Mouse (Mus musculus) liver, embryonic 11.5 days (tissue): ENCODE results near the gene Plpp7. TPM values are rescaled to one million over a fixed set of nuclear protein-coding genes. Genes with fewer than 3 reads are reported as not detected.

Experiments
- ATAC-seq: fragments of 200-750 bp; cut with Nextera tagmentation; replicated peaks from 2 replicates; pipeline ENCODE4 v1.8.0; 2017; ENCODE audit warnings: moderate number of reproducible peaks, mild to moderate bottlenecking, moderate TSS enrichment, moderate library complexity; ENCODE audit not compliant: low FRiP score
- DNase-seq: peaks from one replicate; pipeline ENCODE4 v3.0.0-alpha.2; 2017; ENCODE audit warnings: low spot score
- H3K27ac ChIP-seq: fragments of 300-500 bp; sonication (generic); 2 replicates; pipeline ENCODE4 v1.5.1; 2014; ENCODE audit warnings: mild to moderate bottlenecking, low read depth, low read length, control low read depth
- H3K27me3 ChIP-seq: fragments of 300-500 bp; sonication (generic); replicated peaks from 2 replicates; pipeline ENCODE4 v1.6.1; 2014; ENCODE audit warnings: low read length, mixed read lengths; ENCODE audit not compliant: control insufficient read depth, insufficient read depth
- H3K36me3 ChIP-seq: fragments of 300-500 bp; sonication (generic); 2 replicates; pipeline ENCODE4 v1.6.1; 2014; ENCODE audit warnings: mild to moderate bottlenecking, low read length, moderate library complexity, mixed read lengths; ENCODE audit not compliant: control insufficient read depth, insufficient read depth
- H3K4me1 ChIP-seq: fragments of 300-500 bp; sonication (generic); replicated peaks from 2 replicates; pipeline ENCODE4 v1.6.1; 2014; ENCODE audit warnings: low read length, mixed read lengths; ENCODE audit not compliant: control insufficient read depth, insufficient read depth
- H3K4me2 ChIP-seq: fragments of 300-500 bp; sonication (generic); 2 replicates; pipeline ENCODE4 v1.6.1; 2014; ENCODE audit warnings: mild to moderate bottlenecking, control low read depth, moderate library complexity
- H3K4me3 ChIP-seq: fragments of 300-500 bp; sonication (generic); 2 replicates; pipeline ENCODE4 v1.5.1; 2014; ENCODE audit warnings: low read depth, low read length, control low read depth
- H3K9ac ChIP-seq: fragments of 300-500 bp; sonication (generic); 2 replicates; pipeline ENCODE4 v1.6.1; 2014; ENCODE audit warnings: low read depth, low read length, control low read depth
- H3K9me3 ChIP-seq: fragments of 300-500 bp; sonication (generic); 2 replicates; pipeline ENCODE4 v1.6.1; 2016; ENCODE audit warnings: low read length, inconsistent platforms, mixed read lengths; ENCODE audit not compliant: control insufficient read depth
- WGBS: fragments of 180-500 bp; shearing (Covaris S2); extraction: QIAGEN DNeasy Blood & Tissue Kit; methylation state at CpG from one replicate; pipeline ENCODE4 v1.1.7; 2014; 5-methylcytosine and 5-hydroxymethylcytosine counted together
- polyA plus RNA-seq: library from polyadenylated mRNA; unstranded; fragments of >200 nt; fragmentation: Nextera tagmentation; extraction: Ambion mirVana; gene quantifications from 2 replicates; pipeline ENCODE4 v1.2.1, GENCODE M21; 2014

Gene Plpp7
- polyA plus RNA-seq, 1 experiment from 2014 or later = 5.3 TPM

DNA sequence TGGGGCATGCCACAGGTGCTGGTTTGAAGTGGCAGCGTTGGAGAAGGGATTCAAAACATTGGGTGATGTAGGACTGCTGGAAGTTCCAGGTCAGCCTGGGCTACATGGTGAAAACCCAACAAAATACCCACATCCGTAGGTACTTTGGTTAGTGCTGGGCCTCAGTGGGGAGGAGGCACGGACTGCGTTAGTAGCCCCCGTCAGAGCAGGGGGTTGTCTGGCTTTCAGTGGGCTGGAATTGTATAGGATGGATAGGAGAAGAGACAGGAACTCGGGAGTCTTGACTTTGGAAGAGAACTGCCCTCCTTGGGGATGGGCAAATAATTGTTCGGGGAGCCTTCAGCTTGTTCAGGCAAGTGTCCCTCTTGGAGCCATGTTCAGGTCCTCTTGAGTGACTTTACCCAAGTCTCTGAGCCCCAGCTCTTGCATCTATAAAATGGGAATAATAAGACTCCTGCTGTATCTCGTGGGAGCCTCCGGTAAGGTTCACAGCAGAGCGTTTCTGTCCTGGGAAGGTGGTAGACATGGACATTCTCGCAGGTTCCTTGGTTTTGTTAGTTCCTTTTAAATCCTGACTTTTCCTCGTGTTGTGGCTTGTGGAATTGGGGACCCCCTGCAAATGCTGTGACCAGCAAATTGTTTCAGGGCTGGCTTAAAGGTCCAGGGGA lies 57.2 kb downstream of the Plpp7 start:
- no peaks in the 10 kb centered on the region for H3K27me3 ChIP-seq
- peak overlapping the region; percentile 99 for H3K27ac ChIP-seq
- H3K4me2 ChIP-seq = peak overlapping the region; percentile 98
- no peak for ATAC-seq
- DNase-seq = no peak
- H3K4me1 ChIP-seq = peaks cover 55% of the 10 kb centered on the region
- no peaks in the 10 kb centered on the region for H3K9me3 ChIP-seq
- peak overlapping the region; percentile 99 for H3K9ac ChIP-seq
- 18% methylated on average over 12 of the region's 12 CpGs for WGBS
- peak overlapping the region; percentile 96 for H3K4me3 ChIP-seq
- no peaks in the 10 kb centered on the region for H3K36me3 ChIP-seq

DNA sequence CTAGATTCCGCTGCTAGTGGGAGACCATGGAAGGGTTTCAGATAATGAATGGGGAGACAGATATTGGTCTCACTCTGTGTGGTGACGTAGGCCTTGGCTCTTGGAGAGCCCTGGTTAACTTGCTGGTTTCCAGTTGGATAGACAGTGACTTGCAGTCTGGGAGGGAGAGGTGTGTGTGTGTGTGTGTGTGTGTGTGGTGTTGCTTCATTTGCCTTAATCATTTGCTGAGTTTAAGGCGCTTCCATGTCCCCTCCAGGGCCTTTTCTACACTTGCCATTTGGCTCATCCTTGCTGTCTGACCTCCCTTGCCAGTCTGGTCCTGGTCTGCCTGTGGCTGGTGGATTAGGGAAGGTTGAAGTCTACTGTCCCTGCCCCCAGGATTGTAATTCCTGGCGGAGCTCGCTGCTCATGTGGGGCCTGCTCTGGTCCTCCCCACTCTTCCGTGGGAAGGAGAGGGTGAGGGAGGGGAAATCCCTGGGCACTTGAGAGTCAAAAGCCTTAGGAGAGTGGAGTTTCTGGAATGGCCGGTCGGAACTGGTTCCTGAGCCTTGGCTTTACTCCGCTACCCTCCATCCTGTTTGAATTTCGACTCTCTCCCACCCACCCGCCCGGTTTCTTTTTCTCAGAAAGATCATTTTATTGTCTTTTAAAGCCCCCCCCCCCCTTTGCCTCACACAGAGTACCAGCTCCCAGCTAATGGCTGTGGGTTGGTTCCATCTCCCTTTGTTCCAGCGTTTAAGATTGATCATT lies 57.9 kb downstream of the Plpp7 start:
- DNase-seq (no peak), ATAC-seq (no peak)
- peak overlapping the region; percentile 99 for H3K27ac ChIP-seq
- H3K9me3 ChIP-seq = no peaks in the 10 kb centered on the region
- H3K4me3 ChIP-seq = peak overlapping the region; percentile 96
- H3K36me3 ChIP-seq = no peaks in the 10 kb centered on the region
- peak overlapping the region; percentile 99 for H3K9ac ChIP-seq
- WGBS = 21% methylated on average over 13 of the region's 13 CpGs
- peaks cover 57% of the 10 kb centered on the region for H3K4me1 ChIP-seq
- no peaks in the 10 kb centered on the region for H3K27me3 ChIP-seq
- H3K4me2 ChIP-seq = peak overlapping the region; percentile 98

DNA sequence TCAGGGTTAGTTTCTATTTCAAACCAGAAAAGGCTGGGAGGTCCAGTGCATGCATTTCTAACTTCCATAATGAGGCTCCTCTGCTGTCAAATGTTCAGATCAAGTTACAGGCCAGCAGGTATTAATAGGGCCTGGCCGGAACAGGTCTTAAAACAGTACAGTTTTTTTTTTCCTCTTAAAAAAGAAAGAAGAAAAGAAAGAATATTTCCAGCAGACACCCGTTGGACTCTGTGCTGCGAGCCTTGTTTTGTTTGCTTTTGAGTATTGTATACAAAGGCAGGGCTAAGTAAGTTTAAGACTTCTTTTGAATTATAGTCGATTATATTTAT lies 58.4 kb downstream of the Plpp7 start:
- ATAC-seq = no peak
- H3K4me1 ChIP-seq = peaks cover 62% of the 10 kb centered on the region
- peak overlapping the region; percentile 98 for H3K4me2 ChIP-seq
- WGBS = 44% methylated on average over 4 of the region's 4 CpGs
- H3K27me3 ChIP-seq = no peaks in the 10 kb centered on the region
- H3K9me3 ChIP-seq = no peaks in the 10 kb centered on the region
- peak overlapping the region; percentile 99 for H3K27ac ChIP-seq
- H3K36me3 ChIP-seq = no peaks in the 10 kb centered on the region
- peak overlapping the region; percentile 96 for H3K4me3 ChIP-seq
- peak overlapping the region; percentile 99 for H3K9ac ChIP-seq
- no peak for DNase-seq

GRCm38 (mm10) chr2:32154334-32154997 lies 59.1 kb downstream of the Plpp7 start:
- Histone ChIP-seq H3K36me3 (no peaks in the 10 kb centered on the region), H3K4me1 (peaks cover 68% of the 10 kb centered on the region), H3K9ac (peak overlapping the region; percentile 99; the same call in 1 of the 2 replicates), H3K4me2 (peak overlapping the region; percentile 98), H3K27me3 (no peaks in the 10 kb centered on the region), H3K9me3 (no peaks in the 10 kb centered on the region), H3K4me3 (peak overlapping the region; percentile 96), H3K27ac (peak overlapping the region; percentile 99)
- WGBS = 21% methylated on average over 9 of the region's 9 CpGs
- ATAC-seq (no peak), DNase-seq (no peak)

DNA sequence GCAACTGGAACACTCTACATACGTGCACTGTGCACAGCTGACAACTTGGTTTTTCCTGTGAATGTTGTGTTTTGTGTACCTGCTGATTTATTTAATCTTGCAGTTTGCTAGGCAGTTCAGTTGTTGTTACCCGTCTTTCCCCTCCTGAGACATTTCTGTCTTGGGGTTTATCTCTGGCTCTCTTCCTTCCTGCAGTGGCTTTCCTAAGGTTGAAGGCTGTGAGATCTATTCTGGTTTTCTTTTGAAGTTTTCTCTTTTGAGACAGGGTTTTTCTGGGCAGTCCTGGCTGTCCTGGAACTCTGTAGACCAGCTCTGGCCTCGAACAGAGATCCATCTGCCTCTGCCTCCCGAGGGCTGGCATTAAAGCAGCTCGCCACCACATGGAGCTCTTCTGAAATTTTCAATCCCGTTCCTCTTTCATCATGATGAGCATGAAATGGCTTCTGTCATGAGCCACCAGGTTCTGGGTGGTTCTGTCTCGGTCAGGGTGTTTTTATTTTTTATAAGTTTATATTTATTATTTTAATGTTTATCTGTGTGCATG lies 59.7 kb downstream of the Plpp7 start:
- peak overlapping the region; percentile 99 for H3K27ac ChIP-seq
- DNase-seq (no peak), ATAC-seq (no peak)
- no peaks in the 10 kb centered on the region for H3K27me3 ChIP-seq
- H3K4me3 ChIP-seq = peak overlapping the region; percentile 96; the same call in 1 of the 2 replicates
- no peaks in the 10 kb centered on the region for H3K9me3 ChIP-seq
- peaks cover 72% of the 10 kb centered on the region for H3K4me1 ChIP-seq
- H3K9ac ChIP-seq = peak overlapping the region; percentile 52; the same call in 1 of the 2 replicates
- no peaks in the 10 kb centered on the region for H3K36me3 ChIP-seq
- peak overlapping the region; percentile 98 for H3K4me2 ChIP-seq
- WGBS = 39% methylated on average over 7 of the region's 7 CpGs

DNA sequence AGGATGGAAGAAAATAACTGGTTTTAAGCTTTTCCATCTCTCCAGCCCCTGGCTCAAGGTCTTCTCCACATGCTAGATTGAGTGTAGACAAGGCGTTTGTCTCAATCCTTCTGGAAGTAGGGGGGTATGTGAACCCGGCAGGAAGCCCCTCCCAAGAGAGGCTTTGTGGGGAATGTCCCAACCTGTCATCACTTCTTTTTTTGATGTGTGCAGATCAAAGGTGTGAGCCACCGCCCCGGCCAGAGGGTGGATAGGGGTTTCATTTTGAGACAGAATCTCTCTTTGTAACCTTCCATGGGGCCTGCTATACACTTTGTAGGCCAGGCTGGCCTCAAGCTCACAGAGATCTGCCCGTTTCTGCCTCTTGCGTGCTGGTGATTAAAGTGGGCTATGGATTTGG lies 60.3 kb downstream of the Plpp7 start:
- Histone ChIP-seq H3K4me2 (peak overlapping the region; percentile 98), H3K36me3 (no peaks in the 10 kb centered on the region), H3K9me3 (no peaks in the 10 kb centered on the region), H3K27ac (peak overlapping the region; percentile 99; the same call in 1 of the 2 replicates), H3K4me1 (peaks cover 72% of the 10 kb centered on the region), H3K4me3 (no peak overlapping the region), H3K27me3 (no peaks in the 10 kb centered on the region), H3K9ac (peak overlapping the region; percentile 2; the same call in 1 of the 2 replicates)
- DNase-seq = no peak
- no peak for ATAC-seq
- whole genome bisulfite sequencing = 49% methylated on average over 6 of the region's 6 CpGs

GRCm38 (mm10) chr2:32156645-32157044 lies 61.3 kb downstream of the Plpp7 start:
- H3K27ac ChIP-seq = no peak overlapping the region
- peaks cover 73% of the 10 kb centered on the region for H3K4me1 ChIP-seq
- H3K36me3 ChIP-seq = no peaks in the 10 kb centered on the region
- DNase-seq = no peak
- no peak for ATAC-seq
- WGBS = 72% methylated on average over 10 of the region's 10 CpGs
- H3K4me2 ChIP-seq = no peak overlapping the region
- no peaks in the 10 kb centered on the region for H3K9me3 ChIP-seq
- H3K27me3 ChIP-seq = no peaks in the 10 kb centered on the region
- H3K9ac ChIP-seq = no peak overlapping the region
- H3K4me3 ChIP-seq = no peak overlapping the region

GRCm38 (mm10) chr2:32157328-32157727 lies 62.0 kb downstream of the Plpp7 start:
- H3K4me1 ChIP-seq = peaks cover 77% of the 10 kb centered on the region
- no peaks in the 10 kb centered on the region for H3K36me3 ChIP-seq
- DNase-seq = no peak
- ATAC-seq = no peak
- H3K9me3 ChIP-seq = no peaks in the 10 kb centered on the region
- H3K4me2 ChIP-seq = no peak overlapping the region
- H3K4me3 ChIP-seq = no peak overlapping the region
- WGBS = 61% methylated on average over 4 of the region's 4 CpGs
- H3K9ac ChIP-seq = no peak overlapping the region
- 0 out of 2 replicates have a peak overlapping the region, but pooled peaks have one; percentile 10 for H3K27ac ChIP-seq
- no peaks in the 10 kb centered on the region for H3K27me3 ChIP-seq
